Mouse (Mus musculus) ES-Bruce4 (cell line): ENCODE measurements around the gene Arnt.

ENCODE experiments used
- CTCF ChIP-seq: IDR thresholded peaks from one replicate; pipeline ENCODE4 v1.8.1; 2011; ENCODE audit warnings: low read depth, low read length
- EP300 ChIP-seq: IDR thresholded peaks from 2 replicates; pipeline ENCODE4 v1.6.1; 2011; ENCODE audit warnings: low read depth, low read length; ENCODE audit not compliant: insufficient read depth
- POLR2A ChIP-seq: IDR thresholded peaks from one replicate; pipeline ENCODE4 v1.8.1; 2011; ENCODE audit warnings: low read length; ENCODE audit not compliant: insufficient read depth

- no peak for TF ChIP-seq POLR2A
- TF ChIP-seq EP300, result no peak
- TF ChIP-seq CTCF, result no peak
Observed at GRCm38 (mm10) chr3:95520100-95520499, 85.9 kb downstream of the Arnt start.
